ENCODE assay signal across 23 mouse cellular contexts in the genomic region with DNA sequence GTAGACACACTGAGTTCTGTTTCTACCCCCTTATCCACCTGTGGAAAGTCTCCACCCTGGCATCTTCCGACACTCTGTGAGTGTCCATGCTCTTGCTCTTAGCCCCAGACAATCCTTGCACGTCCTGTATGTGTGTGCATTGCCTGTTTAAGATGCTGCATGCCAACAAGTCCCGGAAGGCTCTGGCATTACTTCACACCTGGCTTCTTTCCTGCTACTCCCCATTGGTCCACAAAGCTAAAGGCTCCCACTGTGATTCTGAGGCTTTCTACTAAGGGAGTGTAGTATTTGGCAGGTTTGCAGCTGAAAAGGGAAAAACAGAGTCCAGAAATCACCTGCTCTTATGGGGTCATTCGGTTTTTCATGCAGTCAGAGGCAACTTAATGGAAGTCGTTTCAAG. TPM values are rescaled to one million over a fixed set of nuclear protein-coding genes. Genes with fewer than 3 reads are reported as not detected.
A peak's percentile ranks its signal among the peaks of the same experiment; 100 is the strongest.
DNase-seq lines count a peak whose midpoint lies in the region; ATAC-seq lines count a peak whose summit lies in the region.
"Had no signal": no experiment of that assay in that cellular context is flagged by ENCODE, and none has a peak within 500 bp of the region (broad histone marks: within the 10 kb centered on the region; RNA-seq: fewer than 3 reads in every experiment).

No protein-coding gene starts in this region.

- H3K4me1 ChIP-seq in hindbrain, embryonic 15.5 days (replicated peaks) = 0 out of 2 replicates have a peak, but pooled peaks cover 8% of the 10 kb centered on the region
- H3K4me1 ChIP-seq in hindbrain, embryonic 14.5 days (replicated peaks; ENCODE audit: control insufficient read depth, insufficient read depth, low read length) = no peaks in the 10 kb centered on the region
- H3K4me1 ChIP-seq: heart, embryonic 15.5 days; liver, embryonic 13.5 days; midbrain, embryonic 12.5 days; neural tube, embryonic 15.5 days had no signal

- no peak overlapping the region for H3K9ac ChIP-seq in hindbrain, embryonic 15.5 days
- no peak overlapping the region for H3K9ac ChIP-seq in hindbrain, embryonic 14.5 days
- H3K9ac ChIP-seq: heart, embryonic 15.5 days; limb, embryonic 13.5 days; liver, embryonic 13.5 days; midbrain, embryonic 12.5 days; neural tube, embryonic 15.5 days had no signal

- no peak overlapping the region for H3K4me2 ChIP-seq in hindbrain, embryonic 15.5 days
- H3K4me2 ChIP-seq in hindbrain, embryonic 14.5 days (replicated peaks) = no peak overlapping the region
- H3K4me2 ChIP-seq: heart, embryonic 15.5 days; limb, embryonic 13.5 days; liver, embryonic 13.5 days; midbrain, embryonic 12.5 days; neural tube, embryonic 15.5 days had no signal

- H3K4me3 ChIP-seq in hindbrain, embryonic 15.5 days = no peak overlapping the region
- no peak overlapping the region for H3K4me3 ChIP-seq in hindbrain, embryonic 14.5 days (replicated peaks; ENCODE audit: low read length)
- H3K4me3 ChIP-seq: heart, embryonic 15.5 days; limb, embryonic 13.5 days; liver, embryonic 13.5 days; midbrain, embryonic 12.5 days; neural tube, embryonic 15.5 days had no signal

- H3K36me3 ChIP-seq in hindbrain, embryonic 15.5 days = no peaks in the 10 kb centered on the region
- no peaks in the 10 kb centered on the region for H3K36me3 ChIP-seq in hindbrain, embryonic 14.5 days (replicated peaks; ENCODE audit: control insufficient read depth, insufficient read depth)
- H3K36me3 ChIP-seq: heart, embryonic 15.5 days; limb, embryonic 13.5 days; liver, embryonic 13.5 days; midbrain, embryonic 12.5 days; neural tube, embryonic 15.5 days had no signal

- no peaks in the 10 kb centered on the region for H3K27me3 ChIP-seq in hindbrain, embryonic 15.5 days
- no peaks in the 10 kb centered on the region for H3K27me3 ChIP-seq in hindbrain, embryonic 14.5 days (ENCODE audit: control insufficient read depth, insufficient read depth, low read length)
- H3K27me3 ChIP-seq: heart, embryonic 15.5 days; liver, embryonic 13.5 days; midbrain, embryonic 12.5 days; neural tube, embryonic 15.5 days had no signal

- no peaks in the 10 kb centered on the region for H3K9me3 ChIP-seq in hindbrain, embryonic 15.5 days
- no peaks in the 10 kb centered on the region for H3K9me3 ChIP-seq in hindbrain, embryonic 14.5 days (ENCODE audit: control insufficient read depth, low read length)
- H3K9me3 ChIP-seq: heart, embryonic 15.5 days; limb, embryonic 13.5 days; liver, embryonic 13.5 days; midbrain, embryonic 12.5 days; neural tube, embryonic 15.5 days had no signal

- H3K27ac ChIP-seq in hindbrain, embryonic 15.5 days (replicated peaks) = no peak overlapping the region
- no peak overlapping the region for H3K27ac ChIP-seq in hindbrain, embryonic 14.5 days
- H3K27ac ChIP-seq: heart, embryonic 15.5 days; limb, embryonic 13.5 days; liver, embryonic 13.5 days; midbrain, embryonic 12.5 days; neural tube, embryonic 15.5 days had no signal

- ATAC-seq in hindbrain, embryonic 15.5 days (ENCODE audit: low FRiP score, low read depth) = peak; percentile 19; the same call in 1 of the 2 replicates
- no peak for ATAC-seq in hindbrain, embryonic 14.5 days (ENCODE audit: low FRiP score)
- ATAC-seq: forebrain, embryonic 16.5 days; hindbrain, embryonic 16.5 days; intestine, embryonic 16.5 days had no signal

- WGBS in hindbrain, embryonic 15.5 days = 64% methylated on average over 5 of the region's 5 CpGs
- 70% methylated on average over 5 of the region's 5 CpGs for WGBS in hindbrain, embryonic 14.5 days

- DNase-seq in adrenal gland, postnatal 10 days = peak; percentile 58
- DNase-seq in adrenal gland, adult (ENCODE audit: inconsistent age in 2 of 2, low spot score in 1 of 2) = no peak
- no peak for DNase-seq in hindbrain, embryonic 14.5 days (ENCODE audit: low spot score)
- peak; percentile 38 for DNase-seq in cerebellum, adult 8-10 months
- peak; percentile 63 to 71 for DNase-seq in cerebellum, postnatal 36 days
- DNase-seq in left cerebral cortex, adult 11 months (ENCODE audit: low spot score) = no peak
- no peak for DNase-seq in spleen, adult 12 weeks (ENCODE audit: low spot score)
- DNase-seq: gastrocnemius, postnatal 36 days; heart, postnatal 36 days; kidney, adult 9 months; kidney, postnatal 25 days; liver, embryonic 13.5 days; lung, adult 2 months; lung, postnatal 14 days had no signal

RNA-seq across cellular contexts. Expression of a gene that starts 17.3 kb away (rescaled TPM):
- 1 to 10 TPM; 7.9 to 9.3 TPM for total RNA-seq in adrenal gland, postnatal 10 days (2021)
- 19.4 and 20.6 TPM in 2 replicates for polyA plus RNA-seq in hindbrain, embryonic 15.5 days (2015; fragmentation: Nextera tagmentation; extraction: Ambion mirVana)
- 21.6 and 25.0 TPM in 2 replicates for polyA plus RNA-seq in hindbrain, embryonic 14.5 days (2014; fragmentation: Nextera tagmentation; extraction: Ambion mirVana)
- total RNA-seq: megakaryocyte progenitor cell, adult 5-6 weeks had no signal

Comparison
In these comparisons a context has a peak if more than half of its experiments do, and no peak if none do; other contexts are left out.
1. DNase-seq: peak in adrenal gland, postnatal 10 days (single experiment), cerebellum, adult 8-10 months (single experiment) and cerebellum, postnatal 36 days (2 of 2); none in adrenal gland, adult (0 of 2), hindbrain, embryonic 14.5 days (single experiment), left cerebral cortex, adult 11 months (single experiment) and spleen, adult 12 weeks (single experiment).